In the genomic region with DNA sequence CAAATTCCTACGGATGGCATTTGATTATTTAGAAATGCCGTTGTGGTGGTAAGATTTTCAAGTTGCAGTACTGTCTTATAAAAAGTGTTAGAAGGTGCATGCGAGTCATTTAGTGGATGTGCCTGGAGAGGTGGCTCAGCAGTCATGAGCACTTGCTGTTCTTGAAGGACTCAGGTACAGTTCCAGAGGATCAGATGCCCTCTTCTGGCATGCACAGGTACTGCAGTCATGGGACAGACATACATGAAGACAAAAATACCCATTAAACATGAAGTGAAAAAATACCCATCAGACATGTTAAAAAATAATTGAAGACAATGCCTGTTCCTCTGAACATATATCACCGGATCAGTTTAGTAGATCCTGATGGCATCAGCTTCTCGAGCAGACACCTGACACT, we compare ENCODE assay signal across 9 mouse cellular contexts. TPM values are rescaled to one million over a fixed set of nuclear protein-coding genes. Genes with fewer than 3 reads are reported as not detected.
A peak's percentile ranks its signal among the peaks of the same experiment; 100 is the strongest.
DNase-seq lines count a peak whose midpoint lies in the region; ATAC-seq and TF ChIP-seq lines count a peak whose summit lies in the region.
"Had no signal": no experiment of that assay in that cellular context is flagged by ENCODE, and none has a peak within 500 bp of the region (broad histone marks: within the 10 kb centered on the region; RNA-seq: fewer than 3 reads in every experiment).

No protein-coding gene starts in this region.

- no peaks in the 10 kb centered on the region for H3K4me1 ChIP-seq in lung, adult 2 months (ENCODE audit: control insufficient read depth, insufficient read depth, low read length)
- H3K4me1 ChIP-seq: heart, embryonic 13.5 days had no signal

- peak; percentile 51 for TF ChIP-seq CTCF in lung, adult 2 months (IDR thresholded peaks at IDR 0.05; ENCODE audit: insufficient read depth, low read length)

- peak; percentile 82 for ATAC-seq in granulocyte monocyte progenitor cell, adult 5-6 weeks (replicated peaks; ENCODE audit: poor library complexity, severe bottlenecking)
- ATAC-seq in inflammation-experienced regulatory T-cells, adult 6 months = no peak

- no peak overlapping the region for H3K4me3 ChIP-seq in lung, adult 2 months (replicated peaks; ENCODE audit: extremely low read depth, low read depth, low read length)
- H3K4me3 ChIP-seq: heart, embryonic 13.5 days had no signal

- TF ChIP-seq POLR2A in lung, adult 2 months (IDR thresholded peaks at IDR 0.05; ENCODE audit: borderline replicate concordance, extremely low read depth, low read depth, low read length) = no peak

- DNase-seq in left cerebral cortex, postnatal 14 days (ENCODE audit: low spot score in 2 of 2) = peak; percentile 70 to 76
- no peak for DNase-seq in left cerebral cortex, postnatal 36 days (ENCODE audit: low spot score in 2 of 2)
- peak; percentile 22 for DNase-seq in MEL-GATA-1-ER (ENCODE audit: extremely low read depth, low read depth)
- peak; percentile 42 for DNase-seq in c-Kit-positive CD71-negative TER-119-negative erythroid progenitor cells, embryonic 14.5 days (ENCODE audit: low read depth)
- DNase-seq in lung, adult 2 months = peak; percentile 20
- peak; percentile 56 to 77 for DNase-seq in spleen, postnatal 4 days (ENCODE audit: low spot score in 2 of 2)

- 76% methylated on average over 5 of the region's 5 CpGs for WGBS in lung, adult 2 months

- intact Hi-C loops in left cerebral cortex, postnatal 14 days (cut with DNase I) = loop anchor here (10.0 kb wide), 1 partner anchor 129 kb away; no protein-coding TSS in a partner anchor
- intact Hi-C loops in left cerebral cortex, postnatal 36 days (cut with DNase I) = loop anchor here (10.0 kb wide), 1 partner anchor 119 kb away; the partner anchor contains the start of gene Hao1

RNA-seq across cellular contexts. Expression of gene Tmx4, which starts 29.7 kb away (rescaled TPM):
- 100 to 1,000 TPM; 137 to 150 TPM for total RNA-seq in left cerebral cortex, postnatal 14 days (2021)
- 100 to 1,000 TPM; 168 to 169 TPM for total RNA-seq in left cerebral cortex, postnatal 36 days (2021)
- total RNA-seq in granulocyte monocyte progenitor cell, adult 5-6 weeks (2014; fragmentation: Nextera tagmentation) = 75.2 and 80.9 TPM in 2 replicates
- total RNA-seq in granulocyte monocyte progenitor cell, adult 5-6 weeks (2017) = 158 and 181 TPM in 2 replicates
- polyA plus RNA-seq in lung, adult 2 months (2012; rRNA removed) = 6.9 TPM in 2 replicates
- 10 to 100 TPM; 13.4 to 26.1 (median 15.5) TPM for polyA plus RNA-seq in inflammation-experienced regulatory T-cells, adult 6 months (2017; shearing (Covaris generic))

Comparison
In these comparisons a context has a peak if more than half of its experiments do, and no peak if none do; other contexts are left out.
1. DNase-seq: peak in left cerebral cortex, postnatal 14 days (2 of 2), MEL-GATA-1-ER (single experiment), c-Kit-positive CD71-negative TER-119-negative erythroid progenitor cells, embryonic 14.5 days (single experiment), lung, adult 2 months (single experiment) and spleen, postnatal 4 days (2 of 2); none in left cerebral cortex, postnatal 36 days (0 of 2).